Mouse (Mus musculus) spleen, postnatal 14 days (tissue): ENCODE data around the gene 1700069L16Rik.

Experiments
- DNase-seq, 2 experiments: peaks; one replicate each; pipeline ENCODE4 v3.0.0; 2021 to 2022; ENCODE audit warnings: low spot score in 2 of 2

The 1700069L16Rik gene

GRCm38 (mm10) chr5:113644520-113644919 lies 80.1 kb downstream of the 1700069L16Rik start:
- no peak for DNase-seq

GRCm38 (mm10) chr5:113643107-113643848 lies 81.3 kb downstream of the 1700069L16Rik start:
- no peak for DNase-seq
